Mouse (Mus musculus) lung, embryonic 15.5 days (tissue): ENCODE results near the gene Aen. TPM values are rescaled to one million over a fixed set of nuclear protein-coding genes. Genes with fewer than 3 reads are reported as not detected.

Source experiments
- ATAC-seq: fragments of 200-750 bp; cut with Nextera tagmentation; 2 replicates; pipeline ENCODE4 v1.8.0; 2017; ENCODE audit warnings: moderate number of reproducible peaks, borderline replicate concordance; ENCODE audit not compliant: low FRiP score, low TSS enrichment; ENCODE audit errors: extremely low read depth
- H3K27ac ChIP-seq: fragments of 300-500 bp; sonication (generic); 2 replicates; pipeline ENCODE4 v1.5.1; 2015; ENCODE audit warnings: moderate library complexity, mild to moderate bottlenecking, inconsistent platforms
- H3K27me3 ChIP-seq: fragments of 300-500 bp; sonication (generic); 2 replicates; pipeline ENCODE4 v1.6.1; 2015; ENCODE audit warnings: inconsistent platforms
- H3K36me3 ChIP-seq: fragments of 300-500 bp; sonication (generic); 2 replicates; pipeline ENCODE4 v1.6.1; 2015; ENCODE audit warnings: inconsistent platforms
- H3K4me1 ChIP-seq: fragments of 300-500 bp; sonication (generic); 2 replicates; pipeline ENCODE4 v1.6.1; 2015; ENCODE audit warnings: inconsistent platforms
- H3K4me2 ChIP-seq: fragments of 300-500 bp; sonication (generic); 2 replicates; pipeline ENCODE4 v1.6.1; 2015; ENCODE audit warnings: inconsistent platforms, mild to moderate bottlenecking, moderate library complexity
- H3K4me3 ChIP-seq: fragments of 300-500 bp; sonication (generic); 2 replicates; pipeline ENCODE4 v1.5.1; 2015; ENCODE audit warnings: mild to moderate bottlenecking, inconsistent platforms
- H3K9ac ChIP-seq: fragments of 300-500 bp; sonication (generic); 2 replicates; pipeline ENCODE4 v1.6.1; 2015; ENCODE audit warnings: inconsistent platforms
- H3K9me3 ChIP-seq: fragments of 300-500 bp; sonication (generic); 2 replicates; pipeline ENCODE4 v1.6.1; 2016; ENCODE audit warnings: inconsistent platforms
- WGBS: fragments of 180-500 bp; shearing (Covaris S2); methylation state at CpG from one replicate; pipeline ENCODE4 v1.1.7; 2015; 5-methylcytosine and 5-hydroxymethylcytosine counted together
- polyA plus RNA-seq: library from polyadenylated mRNA; unstranded; fragments of >200 nt; fragmentation: Nextera tagmentation; extraction: Ambion mirVana; gene quantifications from 2 replicates; pipeline ENCODE4 v1.2.1, GENCODE M21; 2015

The Aen gene
- polyA plus RNA-seq, 1 experiment from 2014 or later, result 36.7 TPM

- Histone ChIP-seq H3K4me1 (peaks cover 21% of the 10 kb centered on the region), H3K36me3 (0 out of 2 replicates have a peak, but pooled peaks cover 1% of the 10 kb centered on the region), H3K27ac (no peak overlapping the region), H3K9ac (no peak overlapping the region), H3K9me3 (no peaks in the 10 kb centered on the region), H3K4me3 (no peak overlapping the region), H3K4me2 (no peak overlapping the region), H3K27me3 (no peaks in the 10 kb centered on the region)
- ATAC-seq, result no peak
- WGBS, result 66% methylated on average over 11 of the region's 11 CpGs
These were observed 19.3 kb downstream of the Aen start for GRCm38 (mm10) chr7:78914896-78915510.

GRCm38 (mm10) chr7:78918686-78919085 is 23.0 kb downstream of the Aen start:
- H3K4me2 ChIP-seq, result no peak overlapping the region
- H3K36me3 ChIP-seq, result no peaks in the 10 kb centered on the region
- H3K9ac ChIP-seq, result no peak overlapping the region
- H3K4me1 ChIP-seq, result peaks cover 8% of the 10 kb centered on the region
- ATAC-seq, result no peak
- H3K4me3 ChIP-seq, result no peak overlapping the region
- WGBS, result 42% methylated on average over 4 of the region's 4 CpGs
- H3K9me3 ChIP-seq, result no peaks in the 10 kb centered on the region
- H3K27ac ChIP-seq, result no peak overlapping the region
- H3K27me3 ChIP-seq, result no peaks in the 10 kb centered on the region

GRCm38 (mm10) chr7:78922506-78922905 is 26.9 kb downstream of the Aen start:
- Histone ChIP-seq H3K4me2 (no peak overlapping the region), H3K9me3 (no peaks in the 10 kb centered on the region), H3K9ac (no peak overlapping the region), H3K27me3 (no peaks in the 10 kb centered on the region), H3K27ac (no peak overlapping the region), H3K36me3 (no peaks in the 10 kb centered on the region), H3K4me3 (no peak overlapping the region), H3K4me1 (no peaks in the 10 kb centered on the region)
- ATAC-seq, result no peak
- WGBS, result 56% methylated on average over 7 of the region's 7 CpGs

DNA sequence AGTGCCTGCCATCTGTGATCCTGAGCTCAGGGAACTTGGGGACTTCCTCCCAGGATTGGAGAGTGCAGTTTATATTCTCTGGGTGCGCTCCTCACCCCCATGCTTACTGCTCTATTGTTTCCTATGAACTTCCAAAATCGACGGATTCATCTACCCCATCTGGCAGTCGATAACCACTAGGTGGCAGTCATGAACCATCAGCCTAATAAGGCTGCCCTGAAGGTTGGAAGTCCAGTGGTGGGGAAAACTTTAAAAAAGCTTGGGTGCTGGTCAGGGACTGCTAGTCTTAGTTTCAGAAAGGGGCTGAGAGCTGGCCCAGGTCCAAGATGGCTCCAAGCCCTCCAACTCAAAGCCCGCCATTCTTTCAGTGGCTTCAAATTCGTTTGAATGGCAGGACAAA is 28.6 kb downstream of the Aen start:
- Histone ChIP-seq H3K4me3 (no peak overlapping the region), H3K9me3 (no peaks in the 10 kb centered on the region), H3K9ac (no peak overlapping the region), H3K36me3 (no peaks in the 10 kb centered on the region), H3K27me3 (no peaks in the 10 kb centered on the region), H3K4me2 (no peak overlapping the region), H3K27ac (no peak overlapping the region), H3K4me1 (no peaks in the 10 kb centered on the region)
- WGBS, result 12% methylated on average over 6 of the region's 6 CpGs
- ATAC-seq, result peak; percentile 48; the same call in 1 of the 2 replicates

GRCm38 (mm10) chr7:78924796-78925195 is 29.1 kb downstream of the Aen start:
- no peak for ATAC-seq
- H3K4me3 ChIP-seq, result no peak overlapping the region
- no peaks in the 10 kb centered on the region for H3K4me1 ChIP-seq
- H3K27ac ChIP-seq, result no peak overlapping the region
- no peaks in the 10 kb centered on the region for H3K9me3 ChIP-seq
- H3K36me3 ChIP-seq, result no peaks in the 10 kb centered on the region
- H3K4me2 ChIP-seq, result no peak overlapping the region
- H3K27me3 ChIP-seq, result no peaks in the 10 kb centered on the region
- WGBS, result 66% methylated on average over 7 of the region's 7 CpGs
- no peak overlapping the region for H3K9ac ChIP-seq

- Histone ChIP-seq H3K4me1 (no peaks in the 10 kb centered on the region), H3K9me3 (no peaks in the 10 kb centered on the region), H3K27ac (no peak overlapping the region), H3K4me2 (no peak overlapping the region), H3K27me3 (no peaks in the 10 kb centered on the region), H3K4me3 (no peak overlapping the region), H3K36me3 (no peaks in the 10 kb centered on the region), H3K9ac (no peak overlapping the region)
- ATAC-seq, result no peak
- 82% methylated on average over 7 of the region's 7 CpGs for WGBS
These were observed 30.0 kb downstream of the Aen start for GRCm38 (mm10) chr7:78925680-78926079.

- Histone ChIP-seq H3K4me3 (no peak overlapping the region), H3K9ac (no peak overlapping the region), H3K4me2 (no peak overlapping the region), H3K36me3 (no peaks in the 10 kb centered on the region), H3K4me1 (no peaks in the 10 kb centered on the region), H3K27me3 (no peaks in the 10 kb centered on the region), H3K27ac (no peak overlapping the region), H3K9me3 (no peaks in the 10 kb centered on the region)
- no peak for ATAC-seq
- 70% methylated on average over 9 of the region's 9 CpGs for WGBS
These were observed 30.5 kb downstream of the Aen start for GRCm38 (mm10) chr7:78926156-78926555.

DNA sequence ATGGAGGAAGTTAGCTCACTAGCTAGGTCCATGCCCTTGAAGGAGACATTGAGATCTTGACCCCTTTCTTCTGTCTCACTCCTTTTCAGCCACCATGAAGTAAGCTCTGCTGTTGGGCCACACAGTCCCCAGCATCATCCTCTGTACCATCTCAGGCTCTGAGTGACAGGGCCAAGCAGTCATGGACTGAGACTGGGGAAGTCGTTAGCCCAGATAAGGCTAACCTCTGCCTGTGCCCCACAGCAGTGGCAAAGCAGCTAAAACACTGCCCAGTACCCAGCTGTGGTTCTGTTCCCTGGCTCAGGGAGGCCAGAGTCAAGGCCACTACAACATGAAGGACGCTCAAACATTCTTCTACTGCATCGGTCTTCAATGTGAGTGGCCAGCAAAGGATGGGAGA is 31.6 kb downstream of the Aen start:
- H3K36me3 ChIP-seq, result no peaks in the 10 kb centered on the region
- no peaks in the 10 kb centered on the region for H3K27me3 ChIP-seq
- no peak overlapping the region for H3K4me2 ChIP-seq
- no peak overlapping the region for H3K27ac ChIP-seq
- WGBS, result 66% methylated on average over 3 of the region's 3 CpGs
- no peak for ATAC-seq
- H3K9me3 ChIP-seq, result no peaks in the 10 kb centered on the region
- no peak overlapping the region for H3K4me3 ChIP-seq
- H3K9ac ChIP-seq, result no peak overlapping the region
- no peaks in the 10 kb centered on the region for H3K4me1 ChIP-seq

GRCm38 (mm10) chr7:78938957-78939602 is 43.4 kb downstream of the Aen start:
- no peak for ATAC-seq
- Histone ChIP-seq H3K36me3 (no peaks in the 10 kb centered on the region), H3K4me1 (no peaks in the 10 kb centered on the region), H3K9ac (no peak overlapping the region), H3K4me3 (no peak overlapping the region), H3K4me2 (no peak overlapping the region), H3K9me3 (no peaks in the 10 kb centered on the region), H3K27ac (no peak overlapping the region), H3K27me3 (no peaks in the 10 kb centered on the region)
- 64% methylated on average over 19 of the region's 19 CpGs for WGBS

DNA sequence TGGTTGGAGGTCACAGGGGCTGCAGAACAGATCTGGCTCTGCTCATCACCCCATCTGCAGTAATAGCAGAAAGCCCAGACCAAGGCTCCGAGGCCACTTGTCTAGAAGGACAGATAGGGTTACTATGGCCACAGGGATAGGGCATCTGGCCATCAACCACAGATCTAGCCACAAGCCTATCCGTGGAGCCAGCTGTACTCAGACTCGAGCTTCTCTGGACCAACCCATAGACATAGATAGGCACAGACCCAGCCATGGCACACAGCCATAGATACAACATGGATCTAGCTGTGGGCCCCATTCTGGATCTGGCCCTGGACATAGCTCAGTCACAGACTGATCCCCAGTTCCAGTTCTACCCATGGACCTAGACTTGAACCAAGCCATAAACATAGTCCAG is 45.3 kb downstream of the Aen start:
- Histone ChIP-seq H3K27me3 (no peaks in the 10 kb centered on the region), H3K9ac (no peak overlapping the region), H3K9me3 (no peaks in the 10 kb centered on the region), H3K36me3 (no peaks in the 10 kb centered on the region), H3K27ac (no peak overlapping the region), H3K4me2 (no peak overlapping the region), H3K4me1 (no peaks in the 10 kb centered on the region), H3K4me3 (no peak overlapping the region)
- WGBS, result 71% methylated on average over 3 of the region's 3 CpGs
- ATAC-seq, result no peak

DNA sequence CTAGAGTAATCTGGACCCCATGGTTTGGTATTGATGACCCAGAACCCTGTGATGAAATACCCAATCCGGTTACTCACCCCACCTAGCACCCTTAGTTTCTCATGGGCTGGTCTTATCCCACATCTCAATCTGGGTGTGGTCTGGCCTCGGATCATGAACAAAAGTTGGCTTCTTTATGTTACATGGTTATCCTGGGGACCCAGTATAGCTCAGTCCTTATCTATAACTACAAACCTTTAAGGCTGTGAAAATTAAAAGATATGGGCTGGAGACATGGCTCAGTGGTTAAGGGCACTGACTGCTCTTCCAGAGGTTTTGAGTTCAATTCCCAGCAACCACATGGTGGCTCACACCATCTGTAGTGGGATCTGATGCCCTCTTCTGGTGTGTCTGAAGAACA is 46.9 kb downstream of the Aen start:
- Histone ChIP-seq H3K27me3 (no peaks in the 10 kb centered on the region), H3K9me3 (no peaks in the 10 kb centered on the region), H3K9ac (no peak overlapping the region), H3K4me2 (no peak overlapping the region), H3K27ac (no peak overlapping the region), H3K4me1 (no peaks in the 10 kb centered on the region), H3K4me3 (no peak overlapping the region), H3K36me3 (no peaks in the 10 kb centered on the region)
- WGBS, result 88% methylated on average over 2 of the region's 2 CpGs
- ATAC-seq, result no peak

- no peak overlapping the region for H3K27ac ChIP-seq
- H3K9ac ChIP-seq, result no peak overlapping the region
- H3K4me3 ChIP-seq, result no peak overlapping the region
- H3K4me1 ChIP-seq, result peaks cover 6% of the 10 kb centered on the region
- WGBS, result 18% methylated on average over 11 of the region's 11 CpGs
- peak overlapping the region; percentile 45 for H3K4me2 ChIP-seq
- no peaks in the 10 kb centered on the region for H3K36me3 ChIP-seq
- no peaks in the 10 kb centered on the region for H3K27me3 ChIP-seq
- ATAC-seq, result no peak
- no peaks in the 10 kb centered on the region for H3K9me3 ChIP-seq
These were observed 58.4 kb downstream of the Aen start for GRCm38 (mm10) chr7:78953886-78954572.
